Mouse (Mus musculus) heart, adult 2 months (tissue): ENCODE measurements around the gene Gm20388.

ENCODE experiments used
- CTCF ChIP-seq: fragments of 200-600 bp; IDR thresholded peaks from 2 replicates; pipeline ENCODE4 v1.8.1; 2022; ENCODE audit warnings: antibody characterized with exemption, mild to moderate bottlenecking, moderate library complexity
- EP300 ChIP-seq: fragments of 200-500 bp; IDR thresholded peaks from 2 replicates; pipeline ENCODE4 v1.6.1; 2011; ENCODE audit warnings: low read depth, low read length, control low read depth; ENCODE audit not compliant: insufficient read depth
- POLR2A ChIP-seq: fragments of 200-500 bp; IDR thresholded peaks from 2 replicates; pipeline ENCODE4 v1.6.1; 2011; ENCODE audit warnings: mild to moderate bottlenecking, low read depth, low read length, control low read depth; ENCODE audit not compliant: insufficient read depth

DNA sequence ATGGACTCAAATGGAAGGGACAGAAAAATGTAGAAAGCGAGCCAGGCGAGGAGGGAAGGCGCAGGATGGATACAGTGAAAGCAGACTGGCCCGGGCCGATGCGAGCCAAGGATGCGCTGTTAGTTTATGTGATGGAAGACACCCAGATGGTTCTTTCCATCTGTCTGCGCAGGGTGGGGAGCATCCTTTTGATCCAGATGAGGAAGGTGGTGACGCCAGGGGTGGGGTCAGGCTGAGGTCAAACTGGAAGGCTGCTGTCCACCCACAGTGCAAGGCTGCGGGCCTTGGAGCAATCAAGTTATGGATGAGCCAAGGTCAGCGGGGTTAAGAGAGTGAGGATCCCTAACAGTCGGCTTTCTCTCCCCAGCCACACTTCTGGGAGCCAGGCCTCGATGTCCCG is 2025.8 kb downstream of the Gm20388 start:
- no peak for TF ChIP-seq POLR2A
- no peak for TF ChIP-seq CTCF
- TF ChIP-seq EP300: no peak
